Mouse (Mus musculus): Measurements from ENCODE around the gene Bcl10.

DNA sequence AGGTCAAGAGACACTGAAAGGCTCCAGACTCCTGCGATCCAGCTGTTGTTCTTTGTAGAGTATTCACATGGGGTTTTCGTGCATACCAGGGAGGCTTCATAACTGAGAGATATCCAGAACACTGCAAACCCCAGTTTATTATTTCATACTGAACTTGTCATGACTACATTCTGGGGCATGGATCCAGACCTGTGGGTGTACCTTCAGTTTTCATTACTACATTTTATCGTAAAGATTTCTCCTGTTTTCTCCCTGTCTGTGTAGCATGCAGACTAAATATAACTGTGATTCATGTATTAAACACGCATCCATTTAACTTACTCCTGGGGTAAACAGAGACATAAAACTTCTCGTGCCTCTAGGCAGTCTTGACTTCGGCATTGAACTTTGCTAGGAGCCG lies 52.4 kb downstream of the Bcl10 start:
- no peak for TF ChIP-seq CTCF (IDR thresholded peaks at IDR 0.05; ENCODE audit: borderline replicate concordance, insufficient read depth, low read depth, low read length)
- no peak for TF ChIP-seq POLR2A (IDR thresholded peaks at IDR 0.05; ENCODE audit: borderline replicate concordance, insufficient read depth, low read length)

Data from cerebellum, adult 2 months (tissue).